Mouse (Mus musculus) ES-Bruce4 (cell line): ENCODE measurements around the gene Cyp27a1. TPM values are rescaled to one million over a fixed set of nuclear protein-coding genes. Genes with fewer than 3 reads are reported as not detected.
A peak's percentile ranks its signal among the peaks of the same experiment; 100 is the strongest.

Experiments used
- H3K27ac ChIP-seq: 2 replicates; pipeline ENCODE4 v1.5.1; 2012; ENCODE audit warnings: low read length, inconsistent platforms; ENCODE audit not compliant: insufficient read depth
- H3K27me3 ChIP-seq: 2 replicates; pipeline ENCODE4 v1.6.1; 2012; ENCODE audit warnings: mild to moderate bottlenecking, low read length, inconsistent platforms; ENCODE audit not compliant: control insufficient read depth, poor library complexity, insufficient read depth, severe bottlenecking
- H3K36me3 ChIP-seq: 2 replicates; pipeline ENCODE4 v1.6.1; 2012; ENCODE audit warnings: inconsistent platforms, mild to moderate bottlenecking, low read length, moderate library complexity; ENCODE audit not compliant: control insufficient read depth, poor library complexity, insufficient read depth, severe bottlenecking
- H3K4me1 ChIP-seq: one replicate; pipeline ENCODE4 v1.8.1; 2011; ENCODE audit warnings: low read length; ENCODE audit not compliant: control insufficient read depth, insufficient read depth
- H3K4me3 ChIP-seq: 2 replicates; pipeline ENCODE4 v1.5.1; 2011; ENCODE audit warnings: low read depth, mild to moderate bottlenecking, low read length
- H3K9ac ChIP-seq: 2 replicates; pipeline ENCODE4 v1.6.1; 2012; ENCODE audit warnings: low read depth, mild to moderate bottlenecking, inconsistent platforms; ENCODE audit not compliant: poor library complexity, severe bottlenecking
- H3K9me3 ChIP-seq: replicated peaks from 2 replicates; pipeline ENCODE4 v1.6.1; 2012; ENCODE audit warnings: mild to moderate bottlenecking, low read length, inconsistent platforms; ENCODE audit not compliant: control insufficient read depth, poor library complexity, insufficient read depth, severe bottlenecking
- CTCF ChIP-seq: IDR thresholded peaks from one replicate; pipeline ENCODE4 v1.8.1; 2011; ENCODE audit warnings: low read depth, low read length
- EP300 ChIP-seq: IDR thresholded peaks from 2 replicates; pipeline ENCODE4 v1.6.1; 2011; ENCODE audit warnings: low read depth, low read length; ENCODE audit not compliant: insufficient read depth
- POLR2A ChIP-seq: IDR thresholded peaks from one replicate; pipeline ENCODE4 v1.8.1; 2011; ENCODE audit warnings: low read length; ENCODE audit not compliant: insufficient read depth
- polyA plus RNA-seq: library from polyadenylated mRNA; stranded (reverse); fragments of >200 nt; gene quantifications from 2 replicates; pipeline ENCODE4 v1.2.4, GENCODE M21; 2011; ENCODE audit warnings: low read depth; ENCODE audit not compliant: missing spikeins, insufficient read depth, insufficient read length

The Cyp27a1 gene
- polyA plus RNA-seq, 1 experiment = 1.9 TPM

GRCm38 (mm10) chr1:74770727-74771466, 57.5 kb downstream of the Cyp27a1 start:
- Histone ChIP-seq H3K4me1 (no peaks in the 10 kb centered on the region), H3K36me3 (no peaks in the 10 kb centered on the region), H3K27me3 (peaks cover 24% of the 10 kb centered on the region), H3K27ac (no peak overlapping the region), H3K9ac (peak overlapping the region; percentile 37), H3K4me3 (peak overlapping the region; percentile 42), H3K9me3 (no peaks in the 10 kb centered on the region)
- no peak for TF ChIP-seq POLR2A
- no peak for TF ChIP-seq CTCF
- no peak for TF ChIP-seq EP300

GRCm38 (mm10) chr1:74771467-74771844, 58.1 kb downstream of the Cyp27a1 start:
- no peak overlapping the region for H3K27ac ChIP-seq
- no peaks in the 10 kb centered on the region for H3K36me3 ChIP-seq
- peak overlapping the region; percentile 37 for H3K9ac ChIP-seq
- TF ChIP-seq POLR2A (no peak), CTCF (no peak), EP300 (no peak)
- H3K4me1 ChIP-seq = no peaks in the 10 kb centered on the region
- H3K27me3 ChIP-seq = peaks cover 24% of the 10 kb centered on the region
- H3K4me3 ChIP-seq = peak overlapping the region; percentile 42
- H3K9me3 ChIP-seq = no peaks in the 10 kb centered on the region

- no peak within 1 kb of the TSS for H3K27ac ChIP-seq
- H3K9ac ChIP-seq = peak within 1 kb of the TSS; percentile 37
- H3K9me3 ChIP-seq = no peaks in the 10 kb centered on the region
- no peaks in the 10 kb centered on the region for H3K36me3 ChIP-seq
- peaks cover 24% of the 10 kb centered on the region for H3K27me3 ChIP-seq
- TF ChIP-seq POLR2A (no peak), EP300 (no peak), CTCF (no peak)
- H3K4me1 ChIP-seq = no peaks in the 10 kb centered on the region
- H3K4me3 ChIP-seq = peak within 1 kb of the TSS; percentile 55
Measured at GRCm38 (mm10) chr1:74771845-74771930, 58.3 kb downstream of the Cyp27a1 start, which contains the start of gene Wnt6. Wnt6 (plus strand) TSS chr1:74771892.

GRCm38 (mm10) chr1:74771931-74772620, 58.7 kb downstream of the Cyp27a1 start:
- Histone ChIP-seq H3K4me3 (peak overlapping the region; percentile 55), H3K4me1 (no peaks in the 10 kb centered on the region), H3K27me3 (peaks cover 24% of the 10 kb centered on the region), H3K9me3 (no peaks in the 10 kb centered on the region), H3K36me3 (no peaks in the 10 kb centered on the region), H3K9ac (peak overlapping the region; percentile 37), H3K27ac (no peak overlapping the region)
- TF ChIP-seq EP300 (no peak), CTCF (no peak)

- Histone ChIP-seq H3K27me3 (peaks cover 24% of the 10 kb centered on the region), H3K4me1 (no peaks in the 10 kb centered on the region), H3K9me3 (no peaks in the 10 kb centered on the region), H3K4me3 (no peak overlapping the region), H3K9ac (0 out of 2 replicates have a peak overlapping the region, but pooled peaks have one; percentile 20), H3K36me3 (no peaks in the 10 kb centered on the region), H3K27ac (no peak overlapping the region)
- TF ChIP-seq POLR2A = no peak
- TF ChIP-seq EP300 = no peak
- TF ChIP-seq CTCF = no peak
Measured at GRCm38 (mm10) chr1:74773136-74773535, 59.8 kb downstream of the Cyp27a1 start.

GRCm38 (mm10) chr1:74774062-74774461, 60.7 kb downstream of the Cyp27a1 start:
- no peak overlapping the region for H3K27ac ChIP-seq
- peaks cover 24% of the 10 kb centered on the region for H3K27me3 ChIP-seq
- H3K36me3 ChIP-seq = no peaks in the 10 kb centered on the region
- no peaks in the 10 kb centered on the region for H3K9me3 ChIP-seq
- H3K4me1 ChIP-seq = peaks cover 2% of the 10 kb centered on the region
- H3K4me3 ChIP-seq = no peak overlapping the region
- no peak for TF ChIP-seq POLR2A
- no peak for TF ChIP-seq EP300
- no peak for TF ChIP-seq CTCF
- H3K9ac ChIP-seq = no peak overlapping the region
